Comparison of ENCODE assay signal across 8 mouse cellular contexts in the genomic region with DNA sequence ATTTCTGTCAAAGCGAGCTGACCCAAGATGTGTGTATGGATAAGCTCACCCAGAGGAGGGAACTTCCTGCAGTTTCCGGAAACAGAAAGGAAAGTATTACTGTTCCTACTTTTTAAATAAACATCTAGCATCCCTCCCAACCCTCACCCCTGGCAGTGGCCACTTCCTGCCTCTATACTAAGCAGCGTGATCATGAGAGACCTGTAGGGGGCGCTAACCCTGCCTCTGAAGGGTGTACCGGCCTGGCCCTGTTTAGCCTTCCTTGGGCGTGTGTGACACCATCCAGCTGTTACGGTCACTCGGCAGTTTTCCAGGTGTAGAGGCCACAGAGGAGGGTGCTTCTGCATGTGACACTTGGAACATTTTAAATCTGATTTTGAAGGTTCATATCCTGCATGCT.
DNase-seq lines count a peak whose midpoint lies in the region; ATAC-seq and TF ChIP-seq lines count a peak whose summit lies in the region.
"Had no signal": no experiment of that assay in that cellular context is flagged by ENCODE, and none has a peak within 500 bp of the region (broad histone marks: within the 10 kb centered on the region; RNA-seq: fewer than 3 reads in every experiment).

No protein-coding gene starts in this region.

- H3K4me1 ChIP-seq in hindbrain, postnatal 0 days (ENCODE audit: insufficient read depth, low read length): no peaks in the 10 kb centered on the region
- no peaks in the 10 kb centered on the region for H3K4me1 ChIP-seq in hindbrain, embryonic 12.5 days
- no peaks in the 10 kb centered on the region for H3K4me1 ChIP-seq in midbrain, postnatal 0 days (ENCODE audit: insufficient read depth, low read length)
- 0 out of 2 replicates have a peak, but pooled peaks cover 2% of the 10 kb centered on the region for H3K4me1 ChIP-seq in midbrain, embryonic 10.5 days
- no peaks in the 10 kb centered on the region for H3K4me1 ChIP-seq in lung, embryonic 14.5 days (ENCODE audit: insufficient read depth)

- ATAC-seq in hindbrain, postnatal 0 days: peak; percentile 28; the same call in 1 of the 2 replicates
- ATAC-seq in hindbrain, embryonic 12.5 days (ENCODE audit: low FRiP score): no peak
- ATAC-seq in midbrain, postnatal 0 days (ENCODE audit: low FRiP score): no peak
- peak; percentile 78; the same call in 1 of the 2 replicates for ATAC-seq in lung, embryonic 14.5 days (ENCODE audit: insufficient read depth)
- ATAC-seq: intestine, embryonic 16.5 days had no signal

- 72% methylated on average over 8 of the region's 8 CpGs for WGBS in hindbrain, postnatal 0 days
- WGBS in hindbrain, embryonic 12.5 days: 76% methylated on average over 8 of the region's 8 CpGs
- 79% methylated on average over 8 of the region's 8 CpGs for WGBS in midbrain, postnatal 0 days
- WGBS in midbrain, embryonic 10.5 days: 81% methylated on average over 8 of the region's 8 CpGs
- WGBS in lung, embryonic 14.5 days: 40% methylated on average over 8 of the region's 8 CpGs

- no peak overlapping the region for H3K9ac ChIP-seq in hindbrain, postnatal 0 days (replicated peaks; ENCODE audit: low read length)
- H3K9ac ChIP-seq in hindbrain, embryonic 12.5 days: no peak overlapping the region
- H3K9ac ChIP-seq in midbrain, postnatal 0 days (replicated peaks; ENCODE audit: low read length, poor library complexity, severe bottlenecking): no peak overlapping the region
- H3K9ac ChIP-seq in lung, embryonic 14.5 days: no peak overlapping the region

- H3K27me3 ChIP-seq in hindbrain, postnatal 0 days (ENCODE audit: insufficient read depth, low read length): no peaks in the 10 kb centered on the region
- no peaks in the 10 kb centered on the region for H3K27me3 ChIP-seq in hindbrain, embryonic 12.5 days
- H3K27me3 ChIP-seq in midbrain, postnatal 0 days (ENCODE audit: insufficient read depth, low read length): no peaks in the 10 kb centered on the region
- H3K27me3 ChIP-seq in midbrain, embryonic 10.5 days (ENCODE audit: low read depth, poor library complexity, severe bottlenecking): no peaks in the 10 kb centered on the region
- no peaks in the 10 kb centered on the region for H3K27me3 ChIP-seq in lung, embryonic 14.5 days (ENCODE audit: insufficient read depth, low read length)

- no peak for DNase-seq in hindbrain, postnatal 0 days (ENCODE audit: low spot score)
- no peak for DNase-seq in midbrain, postnatal 0 days (ENCODE audit: low spot score)
- DNase-seq in midbrain, embryonic 10.5 days (ENCODE audit: low spot score): no peak
- DNase-seq in lung, embryonic 14.5 days: peak; percentile 41
- DNase-seq in retina, postnatal 1 day: no peak
- DNase-seq in spleen, postnatal 14 days (ENCODE audit: low spot score in 2 of 2): no peak

- no peaks in the 10 kb centered on the region for H3K9me3 ChIP-seq in hindbrain, postnatal 0 days (ENCODE audit: low read length)
- H3K9me3 ChIP-seq in hindbrain, embryonic 12.5 days (replicated peaks): no peaks in the 10 kb centered on the region
- H3K9me3 ChIP-seq in midbrain, postnatal 0 days (ENCODE audit: low read length): no peaks in the 10 kb centered on the region
- no peaks in the 10 kb centered on the region for H3K9me3 ChIP-seq in midbrain, embryonic 10.5 days (replicated peaks)
- no peaks in the 10 kb centered on the region for H3K9me3 ChIP-seq in lung, embryonic 14.5 days (ENCODE audit: low read depth, low read length)

- no peaks in the 10 kb centered on the region for H3K36me3 ChIP-seq in hindbrain, postnatal 0 days (ENCODE audit: insufficient read depth, low read length)
- H3K36me3 ChIP-seq in hindbrain, embryonic 12.5 days: no peaks in the 10 kb centered on the region
- no peaks in the 10 kb centered on the region for H3K36me3 ChIP-seq in midbrain, postnatal 0 days (ENCODE audit: insufficient read depth, low read length)
- no peaks in the 10 kb centered on the region for H3K36me3 ChIP-seq in midbrain, embryonic 10.5 days
- no peaks in the 10 kb centered on the region for H3K36me3 ChIP-seq in lung, embryonic 14.5 days (ENCODE audit: insufficient read depth)

- H3K4me3 ChIP-seq in hindbrain, postnatal 0 days (ENCODE audit: low read length): no peak overlapping the region
- no peak overlapping the region for H3K4me3 ChIP-seq in hindbrain, embryonic 12.5 days
- H3K4me3 ChIP-seq in midbrain, postnatal 0 days (ENCODE audit: low read depth, low read length): no peak overlapping the region
- H3K4me3 ChIP-seq in midbrain, embryonic 10.5 days: no peak overlapping the region
- H3K4me3 ChIP-seq in lung, embryonic 14.5 days (ENCODE audit: low read depth, low read length): no peak overlapping the region

- H3K27ac ChIP-seq in hindbrain, postnatal 0 days: no peak overlapping the region
- no peak overlapping the region for H3K27ac ChIP-seq in hindbrain, embryonic 12.5 days
- no peak overlapping the region for H3K27ac ChIP-seq in midbrain, postnatal 0 days (ENCODE audit: low read depth, low read length)
- H3K27ac ChIP-seq in midbrain, embryonic 10.5 days (replicated peaks): no peak overlapping the region
- H3K27ac ChIP-seq in lung, embryonic 14.5 days (ENCODE audit: low read depth): no peak overlapping the region

- no peak overlapping the region for H3K4me2 ChIP-seq in hindbrain, postnatal 0 days (ENCODE audit: low read depth, low read length)
- H3K4me2 ChIP-seq in hindbrain, embryonic 12.5 days (replicated peaks): no peak overlapping the region
- H3K4me2 ChIP-seq in midbrain, postnatal 0 days (ENCODE audit: low read depth, low read length, poor library complexity, severe bottlenecking): no peak overlapping the region
- H3K4me2 ChIP-seq in lung, embryonic 14.5 days: no peak overlapping the region

- peak; percentile 43 for TF ChIP-seq CTCF in hindbrain, postnatal 0 days (IDR thresholded peaks at IDR 0.05; ENCODE audit: low read depth)
- TF ChIP-seq CTCF in midbrain, postnatal 0 days (IDR thresholded peaks at IDR 0.05): peak; percentile 45
- peak; percentile 36; the same call in 1 of the 2 replicates for TF ChIP-seq CTCF in lung, embryonic 14.5 days (IDR thresholded peaks at IDR 0.05; ENCODE audit: low read depth)

Comparison
In these comparisons a context has a peak if more than half of its experiments do, and no peak if none do; other contexts are left out.
1. ATAC-seq: peak in hindbrain, postnatal 0 days (single experiment) and lung, embryonic 14.5 days (single experiment); none in hindbrain, embryonic 12.5 days (single experiment) and midbrain, postnatal 0 days (single experiment).
2. Peak in every context shown above with its lines, with median percentiles within 50 percentile points of each other: CTCF ChIP-seq.